Mouse (Mus musculus): Measurements from ENCODE around the gene Osbpl3. TPM values are rescaled to one million over a fixed set of nuclear protein-coding genes. Genes with fewer than 3 reads are reported as not detected.
"Not testable (repeated sequence)": the region's sequence is repeated elsewhere in the genome, so short reads cannot be mapped to it uniquely, and the experiment has no call there.

Osbpl3 gene
- polyA plus RNA-seq, 1 experiment = 0.41 TPM

- Histone ChIP-seq H3K27me3 (ENCODE audit: control insufficient read depth, insufficient read depth, low read length) (no peaks in the 10 kb centered on the region), H3K4me3 (ENCODE audit: control insufficient read depth, low read depth, low read length) (no peak overlapping the region), H3K4me1 (ENCODE audit: control insufficient read depth, insufficient read depth, low read length) (peaks cover 18% of the 10 kb centered on the region), H3K27ac (ENCODE audit: control insufficient read depth, insufficient read depth, low read depth, low read length) (no peak overlapping the region), H3K36me3 (ENCODE audit: control insufficient read depth, insufficient read depth, low read length) (no peaks in the 10 kb centered on the region)
- TF ChIP-seq CTCF (IDR thresholded peaks at IDR 0.05; ENCODE audit: control insufficient read depth, insufficient read depth, insufficient replicate concordance, low read depth, low read length) (no peak), POLR2A (IDR thresholded peaks at IDR 0.05; ENCODE audit: control insufficient read depth, low read depth, low read length) (no peak)
These were observed 2.4 kb downstream of the Osbpl3 start for GRCm38 (mm10) chr6:50453651-50454050.

GRCm38 (mm10) chr6:50452220-50452619 lies 3.8 kb downstream of the Osbpl3 start:
- H3K27ac ChIP-seq (ENCODE audit: control insufficient read depth, insufficient read depth, low read depth, low read length) = no peak overlapping the region
- TF ChIP-seq POLR2A (IDR thresholded peaks at IDR 0.05; ENCODE audit: control insufficient read depth, low read depth, low read length) = no peak
- no peak for TF ChIP-seq CTCF (IDR thresholded peaks at IDR 0.05; ENCODE audit: control insufficient read depth, insufficient read depth, insufficient replicate concordance, low read depth, low read length)

GRCm38 (mm10) chr6:50445616-50446015 lies 10.4 kb downstream of the Osbpl3 start:
- TF ChIP-seq POLR2A (IDR thresholded peaks at IDR 0.05; ENCODE audit: control insufficient read depth, low read depth, low read length) = no peak
- TF ChIP-seq CTCF (IDR thresholded peaks at IDR 0.05; ENCODE audit: control insufficient read depth, insufficient read depth, insufficient replicate concordance, low read depth, low read length) = no peak
- H3K27ac ChIP-seq (ENCODE audit: control insufficient read depth, insufficient read depth, low read depth, low read length) = no peak overlapping the region
- no peaks in the 10 kb centered on the region for H3K4me1 ChIP-seq (ENCODE audit: control insufficient read depth, insufficient read depth, low read length)
- no peaks in the 10 kb centered on the region for H3K36me3 ChIP-seq (ENCODE audit: control insufficient read depth, insufficient read depth, low read length)
- H3K4me3 ChIP-seq (ENCODE audit: control insufficient read depth, low read depth, low read length) = no peak overlapping the region
- H3K27me3 ChIP-seq (ENCODE audit: control insufficient read depth, insufficient read depth, low read length) = no peaks in the 10 kb centered on the region

More at GRCm38 (mm10) chr6:50452220-50452619, 3.8 kb downstream of the Osbpl3 start:
- Histone ChIP-seq H3K36me3 (ENCODE audit: control insufficient read depth, insufficient read depth, low read length) (no peaks in the 10 kb centered on the region), H3K4me1 (ENCODE audit: control insufficient read depth, insufficient read depth, low read length) (peaks cover 18% of the 10 kb centered on the region), H3K4me3 (ENCODE audit: control insufficient read depth, low read depth, low read length) (no peak overlapping the region), H3K27me3 (ENCODE audit: control insufficient read depth, insufficient read depth, low read length) (no peaks in the 10 kb centered on the region)

GRCm38 (mm10) chr6:50440966-50441862 lies 14.8 kb downstream of the Osbpl3 start:
- H3K4me3 ChIP-seq (ENCODE audit: control insufficient read depth, low read depth, low read length) = no peak overlapping the region
- no peaks in the 10 kb centered on the region for H3K36me3 ChIP-seq (ENCODE audit: control insufficient read depth, insufficient read depth, low read length)
- no peaks in the 10 kb centered on the region for H3K27me3 ChIP-seq (ENCODE audit: control insufficient read depth, insufficient read depth, low read length)
- no peaks in the 10 kb centered on the region for H3K4me1 ChIP-seq (ENCODE audit: control insufficient read depth, insufficient read depth, low read length)
- no peak overlapping the region for H3K27ac ChIP-seq (ENCODE audit: control insufficient read depth, insufficient read depth, low read depth, low read length)
- TF ChIP-seq CTCF (IDR thresholded peaks at IDR 0.05; ENCODE audit: control insufficient read depth, insufficient read depth, insufficient replicate concordance, low read depth, low read length) = no peak
- no peak for TF ChIP-seq POLR2A (IDR thresholded peaks at IDR 0.05; ENCODE audit: control insufficient read depth, low read depth, low read length)

- no peak overlapping the region for H3K4me3 ChIP-seq (ENCODE audit: control insufficient read depth, low read depth, low read length)
- no peaks in the 10 kb centered on the region for H3K4me1 ChIP-seq (ENCODE audit: control insufficient read depth, insufficient read depth, low read length)
- H3K36me3 ChIP-seq (ENCODE audit: control insufficient read depth, insufficient read depth, low read length) = no peaks in the 10 kb centered on the region
- no peak overlapping the region for H3K27ac ChIP-seq (ENCODE audit: control insufficient read depth, insufficient read depth, low read depth, low read length)
- no peaks in the 10 kb centered on the region for H3K27me3 ChIP-seq (ENCODE audit: control insufficient read depth, insufficient read depth, low read length)
- TF ChIP-seq CTCF (IDR thresholded peaks at IDR 0.05; ENCODE audit: control insufficient read depth, insufficient read depth, insufficient replicate concordance, low read depth, low read length) = no peak
- TF ChIP-seq POLR2A (IDR thresholded peaks at IDR 0.05; ENCODE audit: control insufficient read depth, low read depth, low read length) = no peak
These were observed 15.8 kb downstream of the Osbpl3 start for GRCm38 (mm10) chr6:50440197-50440596.

- H3K36me3 ChIP-seq (ENCODE audit: control insufficient read depth, insufficient read depth, low read length); H3K27me3 ChIP-seq (ENCODE audit: control insufficient read depth, insufficient read depth, low read length); H3K27ac ChIP-seq (ENCODE audit: control insufficient read depth, insufficient read depth, low read depth, low read length); H3K4me1 ChIP-seq (ENCODE audit: control insufficient read depth, insufficient read depth, low read length); H3K4me3 ChIP-seq (ENCODE audit: control insufficient read depth, low read depth, low read length): not testable (repeated sequence)
These were observed 17.1 kb downstream of the Osbpl3 start for GRCm38 (mm10) chr6:50438900-50439299.

- Histone ChIP-seq H3K36me3 (ENCODE audit: control insufficient read depth, insufficient read depth, low read length) (no peaks in the 10 kb centered on the region), H3K4me1 (ENCODE audit: control insufficient read depth, insufficient read depth, low read length) (no peaks in the 10 kb centered on the region), H3K4me3 (ENCODE audit: control insufficient read depth, low read depth, low read length) (no peak overlapping the region), H3K27me3 (ENCODE audit: control insufficient read depth, insufficient read depth, low read length) (no peaks in the 10 kb centered on the region), H3K27ac (ENCODE audit: control insufficient read depth, insufficient read depth, low read depth, low read length) (no peak overlapping the region)
- TF ChIP-seq CTCF (IDR thresholded peaks at IDR 0.05; ENCODE audit: control insufficient read depth, insufficient read depth, insufficient replicate concordance, low read depth, low read length) (no peak), POLR2A (IDR thresholded peaks at IDR 0.05; ENCODE audit: control insufficient read depth, low read depth, low read length) (no peak)
These were observed 18.2 kb downstream of the Osbpl3 start for GRCm38 (mm10) chr6:50437815-50438214.
